Mouse (Mus musculus) erythroblast, embryonic 14.5 days (primary cell): ENCODE data around the gene Cdon.

Source experiments
- GATA1 ChIP-seq: IDR thresholded peaks from 2 replicates; pipeline ENCODE4 v1.6.1; 2012; ENCODE audit warnings: low read length, inconsistent platforms, mixed read lengths
- TAL1 ChIP-seq: IDR thresholded peaks from 3 replicates; pipeline ENCODE4 v1.6.1; 2012; ENCODE audit warnings: low read length, inconsistent platforms, mixed read lengths

DNA sequence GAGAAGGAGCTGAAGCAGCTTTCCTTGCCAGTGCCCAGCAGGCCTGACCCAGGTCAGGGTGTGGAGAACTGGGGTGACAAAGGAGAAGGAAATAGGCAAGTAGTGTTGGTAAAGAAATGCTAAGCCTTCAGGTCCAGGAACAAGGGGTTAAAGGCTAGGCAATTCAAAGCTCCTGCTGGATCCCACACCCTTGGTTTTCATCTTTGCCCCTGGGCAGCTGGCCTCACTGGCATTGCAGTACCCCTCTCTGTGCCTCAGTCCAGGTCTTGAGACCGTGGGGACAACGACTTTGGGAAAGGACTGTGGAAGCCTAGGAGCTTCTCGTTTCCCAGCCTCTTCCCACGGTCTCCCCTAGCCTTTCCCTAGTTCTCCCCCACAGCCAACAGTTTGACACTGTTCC is 93.0 kb downstream of the Cdon start:
- TF ChIP-seq TAL1 (no peak), GATA1 (no peak)
